Mouse (Mus musculus) liver, embryonic 14.5 days (tissue): Measurements from ENCODE around the gene Bcar3.

Experiments used
- CTCF ChIP-seq: IDR thresholded peaks from 2 replicates; pipeline ENCODE4 v1.5.1; 2016; ENCODE audit warnings: antibody characterized with exemption, low read depth, control low read depth
- EP300 ChIP-seq: IDR thresholded peaks from 2 replicates; pipeline ENCODE4 v1.6.1; 2016; ENCODE audit warnings: antibody characterized with exemption, low read depth

DNA sequence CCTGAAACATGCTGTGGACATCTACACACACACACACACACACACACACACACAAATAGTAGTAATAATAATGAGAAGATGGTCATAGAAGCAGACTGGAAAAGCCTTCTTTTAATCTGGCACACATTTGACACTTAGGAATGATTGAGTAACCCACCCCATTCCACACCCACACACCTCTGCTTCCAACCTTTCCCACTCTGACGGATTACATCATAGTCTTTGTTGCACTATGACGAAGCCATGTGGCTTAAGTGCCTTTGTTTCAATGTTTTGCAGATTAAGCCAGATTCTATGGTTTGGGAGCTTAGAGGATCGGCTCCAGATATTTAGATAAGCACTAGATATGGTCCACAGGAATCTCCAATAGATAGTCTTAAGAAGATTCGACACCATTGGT is 42.1 kb downstream of the Bcar3 start:
- TF ChIP-seq CTCF (no peak), EP300 (no peak)
